ENCODE assay signal across 27 mouse cellular contexts in genomic region chr1:23411533-23411932, GRCm38 (mm10). TPM values are rescaled to one million over a fixed set of nuclear protein-coding genes. Genes with fewer than 3 reads are reported as not detected.
DNase-seq lines count a peak whose midpoint lies in the region; ATAC-seq and TF ChIP-seq lines count a peak whose summit lies in the region.
"Had no signal": no experiment of that assay in that cellular context is flagged by ENCODE, and none has a peak within 500 bp of the region (broad histone marks: within the 10 kb centered on the region; RNA-seq: fewer than 3 reads in every experiment).

No protein-coding gene starts in this region.

- no peak overlapping the region for H3K4me2 ChIP-seq in liver, embryonic 13.5 days
- no peak overlapping the region for H3K4me2 ChIP-seq in liver, postnatal 0 days (ENCODE audit: low read depth, low read length)
- H3K4me2 ChIP-seq: embryonic facial prominence, embryonic 13.5 days; embryonic facial prominence, embryonic 15.5 days; forebrain, embryonic 12.5 days had no signal

- H3K36me3 ChIP-seq in liver, adult 2 months (ENCODE audit: control insufficient read depth, insufficient read depth, low read length), result no peaks in the 10 kb centered on the region
- no peaks in the 10 kb centered on the region for H3K36me3 ChIP-seq in liver, embryonic 13.5 days
- no peaks in the 10 kb centered on the region for H3K36me3 ChIP-seq in liver, postnatal 0 days (replicated peaks; ENCODE audit: insufficient read depth, low read length)
- H3K36me3 ChIP-seq: embryonic facial prominence, embryonic 13.5 days; embryonic facial prominence, embryonic 15.5 days; forebrain, embryonic 10.5 days; forebrain, embryonic 12.5 days; G1E had no signal

- 39% methylated on average over 5 of the region's 5 CpGs for WGBS in liver, adult 2 months
- 72% methylated on average over 5 of the region's 5 CpGs for WGBS in liver, embryonic 13.5 days (ENCODE audit: insufficient replicate concordance)
- 71% methylated on average over 5 of the region's 5 CpGs for WGBS in liver, postnatal 0 days (ENCODE audit: insufficient replicate concordance)

- TF ChIP-seq EP300 in liver, postnatal 0 days (IDR thresholded peaks at IDR 0.05; ENCODE audit: low read depth), result no peak

- TF ChIP-seq CTCF in liver, adult 2 months (IDR thresholded peaks at IDR 0.05; ENCODE audit: low read depth, low read length), result no peak
- no peak for TF ChIP-seq CTCF in liver, postnatal 0 days (IDR thresholded peaks at IDR 0.05; ENCODE audit: low read depth)

- no peaks in the 10 kb centered on the region for H3K79me2 ChIP-seq in liver, adult 2 months (ENCODE audit: control insufficient read depth, insufficient read depth, low read length)

- peak; percentile 54 for DNase-seq in liver, adult 2 months (ENCODE audit: extremely low read depth, low read depth, low spot score)
- no peak for DNase-seq in liver
- no peak for DNase-seq in liver, embryonic 13.5 days
- DNase-seq in liver, postnatal 0 days, result peak; percentile 19
- no peak for DNase-seq in lung, postnatal 36 days
- DNase-seq: adrenal gland, adult 8-10 months; adrenal gland, postnatal 14 days; adrenal gland, postnatal 36 days; B cell, adult 2 months; cerebellum, adult 11-12 months; cerebellum, adult 2 months; cerebellum, adult 9-10 months; cerebellum, postnatal 14 days; cerebellum, postnatal 36 days; embryo, embryonic 11 days had no signal

- H3K9ac ChIP-seq in liver, adult 2 months (ENCODE audit: low read depth, low read length), result no peak overlapping the region
- no peak overlapping the region for H3K9ac ChIP-seq in liver, embryonic 13.5 days
- H3K9ac ChIP-seq in liver, postnatal 0 days (replicated peaks), result no peak overlapping the region
- H3K9ac ChIP-seq: embryonic facial prominence, embryonic 13.5 days; embryonic facial prominence, embryonic 15.5 days; forebrain, embryonic 12.5 days had no signal

- no peaks in the 10 kb centered on the region for H3K27me3 ChIP-seq in liver, adult 2 months (ENCODE audit: control insufficient read depth, insufficient read depth, low read length)
- no peaks in the 10 kb centered on the region for H3K27me3 ChIP-seq in liver, embryonic 13.5 days
- H3K27me3 ChIP-seq in liver, postnatal 0 days (ENCODE audit: insufficient read depth, low read length), result no peaks in the 10 kb centered on the region
- H3K27me3 ChIP-seq: CH12.LX; embryonic facial prominence, embryonic 13.5 days; embryonic facial prominence, embryonic 15.5 days; forebrain, embryonic 12.5 days had no signal

- H3K27ac ChIP-seq in liver, adult 2 months (replicated peaks; ENCODE audit: insufficient read depth, low read depth, low read length), result no peak overlapping the region
- H3K27ac ChIP-seq in liver, embryonic 13.5 days, result no peak overlapping the region
- no peak overlapping the region for H3K27ac ChIP-seq in liver, postnatal 0 days (ENCODE audit: low read depth)
- H3K27ac ChIP-seq: embryonic facial prominence, embryonic 13.5 days; embryonic facial prominence, embryonic 15.5 days; forebrain, embryonic 10.5 days; forebrain, embryonic 12.5 days had no signal

- H3K4me1 ChIP-seq in liver, adult 2 months (ENCODE audit: control insufficient read depth, insufficient read depth, low read length), result peaks cover 3% of the 10 kb centered on the region; the same call in 1 of the 2 replicates
- H3K4me1 ChIP-seq in liver, embryonic 13.5 days (replicated peaks), result peaks cover 3% of the 10 kb centered on the region; the same call in 1 of the 2 replicates
- H3K4me1 ChIP-seq in liver, postnatal 0 days (ENCODE audit: insufficient read depth), result no peaks in the 10 kb centered on the region
- H3K4me1 ChIP-seq: embryonic facial prominence, embryonic 13.5 days; embryonic facial prominence, embryonic 15.5 days; forebrain, embryonic 10.5 days; forebrain, embryonic 12.5 days had no signal

- no peaks in the 10 kb centered on the region for H3K9me3 ChIP-seq in liver, embryonic 13.5 days (replicated peaks)
- H3K9me3 ChIP-seq in liver, postnatal 0 days (ENCODE audit: low read length), result no peaks in the 10 kb centered on the region
- H3K9me3 ChIP-seq: embryonic facial prominence, embryonic 13.5 days; embryonic facial prominence, embryonic 15.5 days; forebrain, embryonic 10.5 days; forebrain, embryonic 12.5 days; G1E had no signal

- peak; percentile 57 for ATAC-seq in liver, embryonic 13.5 days (ENCODE audit: low read depth)
- ATAC-seq in liver, postnatal 0 days, result peak; percentile 91
- ATAC-seq: activated CD4-positive, CD25-positive, alpha-beta regulatory T cell, adult 4 months; CD4-positive, CD25-positive, alpha-beta regulatory T cell, adult 4 months; forebrain, embryonic 14.5 days; forebrain, embryonic 16.5 days; Patski had no signal

- TF ChIP-seq POLR2A in liver, adult 2 months (IDR thresholded peaks at IDR 0.05; ENCODE audit: extremely low read depth, insufficient read depth, low read length), result no peak

- H3K4me3 ChIP-seq in liver, adult 2 months (ENCODE audit: insufficient read depth, low read depth, low read length), result no peak overlapping the region
- H3K4me3 ChIP-seq in liver, embryonic 13.5 days (replicated peaks), result no peak overlapping the region
- H3K4me3 ChIP-seq in liver, postnatal 0 days (ENCODE audit: low read depth, low read length), result no peak overlapping the region
- H3K4me3 ChIP-seq: embryonic facial prominence, embryonic 13.5 days; embryonic facial prominence, embryonic 15.5 days; erythroblast, embryonic 14.5 days; forebrain, embryonic 10.5 days; forebrain, embryonic 12.5 days had no signal

RNA-seq across cellular contexts. Expression of gene Ogfrl1, which starts 14.0 kb away (rescaled TPM):
- total RNA-seq in liver, adult 2 months (2014; rRNA removed), result 5.4 and 5.9 TPM in 2 replicates
- polyA plus RNA-seq in liver, adult 2 months (2012; rRNA removed), result 4.1 and 4.3 TPM in 2 replicates
- 12.7 and 20.0 TPM in 2 replicates for polyA plus RNA-seq in liver, embryonic 13.5 days (2015; fragmentation: Nextera tagmentation; extraction: Ambion mirVana)
- polyA plus RNA-seq in liver, postnatal 0 days (2015; fragmentation: Nextera tagmentation; extraction: Ambion mirVana), result 8.7 and 11.1 TPM in 2 replicates
- total RNA-seq: CH12.LX had no signal

Comparison
In these comparisons a context has a peak if more than half of its experiments do, and no peak if none do; other contexts are left out.
1. DNase-seq: peak in liver, adult 2 months (single experiment) and liver, postnatal 0 days (single experiment); none in liver (single experiment), liver, embryonic 13.5 days (single experiment) and lung, postnatal 36 days (single experiment).